Mouse (Mus musculus): Measurements from ENCODE around the gene Pebp1. TPM values are rescaled to one million over a fixed set of nuclear protein-coding genes. Genes with fewer than 3 reads are reported as not detected.
A peak's percentile ranks its signal among the peaks of the same experiment; 100 is the strongest.

Gene Pebp1
- polyA plus RNA-seq, 1 experiment from 2014 or later: 400 TPM

GRCm38 (mm10) chr5:117274817-117275216 is 12.6 kb downstream of the Pebp1 start:
- WGBS: 51% methylated on average over 5 of the region's 5 CpGs
- TF ChIP-seq CTCF (IDR thresholded peaks at IDR 0.05; ENCODE audit: low read depth) (peak; percentile 64), EP300 (optimal IDR thresholded peaks at IDR 0.05) (no peak)
- H3K36me3 ChIP-seq (ENCODE audit: control insufficient read depth, insufficient read depth, low read length): 0 out of 2 replicates have a peak, but pooled peaks cover 5% of the 10 kb centered on the region
- H3K27me3 ChIP-seq (ENCODE audit: control insufficient read depth, insufficient read depth, low read length): no peaks in the 10 kb centered on the region
- no peaks in the 10 kb centered on the region for H3K9me3 ChIP-seq (ENCODE audit: control insufficient read depth, low read length)
- H3K4me1 ChIP-seq (replicated peaks; ENCODE audit: control insufficient read depth, insufficient read depth): no peaks in the 10 kb centered on the region
- no peak overlapping the region for H3K27ac ChIP-seq (replicated peaks)
- DNase-seq (ENCODE audit: low spot score) (no peak), ATAC-seq (ENCODE audit: low FRiP score, low TSS enrichment) (no peak)
- no peak overlapping the region for H3K9ac ChIP-seq (ENCODE audit: low read length)
- H3K4me3 ChIP-seq (ENCODE audit: low read depth, low read length): no peak overlapping the region
- no peak overlapping the region for H3K4me2 ChIP-seq (replicated peaks; ENCODE audit: low read depth)

GRCm38 (mm10) chr5:117271945-117272344 is 15.5 kb downstream of the Pebp1 start:
- Histone ChIP-seq H3K36me3 (ENCODE audit: control insufficient read depth, insufficient read depth, low read length) (0 out of 2 replicates have a peak, but pooled peaks cover 5% of the 10 kb centered on the region), H3K9ac (ENCODE audit: low read length) (no peak overlapping the region), H3K27me3 (ENCODE audit: control insufficient read depth, insufficient read depth, low read length) (no peaks in the 10 kb centered on the region), H3K9me3 (ENCODE audit: control insufficient read depth, low read length) (no peaks in the 10 kb centered on the region), H3K4me3 (ENCODE audit: low read depth, low read length) (no peak overlapping the region), H3K27ac (replicated peaks) (no peak overlapping the region), H3K4me2 (replicated peaks; ENCODE audit: low read depth) (no peak overlapping the region), H3K4me1 (replicated peaks; ENCODE audit: control insufficient read depth, insufficient read depth) (no peaks in the 10 kb centered on the region)
- ATAC-seq (ENCODE audit: low FRiP score, low TSS enrichment): no peak
- TF ChIP-seq EP300 (optimal IDR thresholded peaks at IDR 0.05) (no peak), CTCF (IDR thresholded peaks at IDR 0.05; ENCODE audit: low read depth) (no peak)
- DNase-seq (ENCODE audit: low spot score): no peak
- WGBS: 86% methylated on average over 14 of the region's 14 CpGs

- Histone ChIP-seq H3K4me1 (replicated peaks; ENCODE audit: control insufficient read depth, insufficient read depth) (no peaks in the 10 kb centered on the region), H3K27me3 (ENCODE audit: control insufficient read depth, insufficient read depth, low read length) (no peaks in the 10 kb centered on the region), H3K27ac (replicated peaks) (no peak overlapping the region), H3K36me3 (ENCODE audit: control insufficient read depth, insufficient read depth, low read length) (peaks cover 8% of the 10 kb centered on the region; the same call in 1 of the 2 replicates), H3K4me3 (ENCODE audit: low read depth, low read length) (no peak overlapping the region), H3K4me2 (replicated peaks; ENCODE audit: low read depth) (no peak overlapping the region), H3K9me3 (ENCODE audit: control insufficient read depth, low read length) (no peaks in the 10 kb centered on the region), H3K9ac (ENCODE audit: low read length) (no peak overlapping the region)
- peak; percentile 52 for DNase-seq (ENCODE audit: low spot score)
- ATAC-seq (ENCODE audit: low FRiP score, low TSS enrichment): peak; percentile 72
- WGBS: 85% methylated on average over 12 of the region's 12 CpGs
- TF ChIP-seq EP300 (optimal IDR thresholded peaks at IDR 0.05): no peak
- TF ChIP-seq CTCF (IDR thresholded peaks at IDR 0.05; ENCODE audit: low read depth): no peak
These were observed 18.0 kb downstream of the Pebp1 start for GRCm38 (mm10) chr5:117269395-117269794.

GRCm38 (mm10) chr5:117268749-117269148 is 18.7 kb downstream of the Pebp1 start:
- no peaks in the 10 kb centered on the region for H3K9me3 ChIP-seq (ENCODE audit: control insufficient read depth, low read length)
- no peak overlapping the region for H3K9ac ChIP-seq (ENCODE audit: low read length)
- peaks cover 11% of the 10 kb centered on the region; the same call in 1 of the 2 replicates for H3K36me3 ChIP-seq (ENCODE audit: control insufficient read depth, insufficient read depth, low read length)
- H3K4me2 ChIP-seq (replicated peaks; ENCODE audit: low read depth): no peak overlapping the region
- no peak for DNase-seq (ENCODE audit: low spot score)
- no peak for ATAC-seq (ENCODE audit: low FRiP score, low TSS enrichment)
- WGBS: 58% methylated on average over 5 of the region's 5 CpGs
- no peak overlapping the region for H3K4me3 ChIP-seq (ENCODE audit: low read depth, low read length)
- H3K4me1 ChIP-seq (replicated peaks; ENCODE audit: control insufficient read depth, insufficient read depth): no peaks in the 10 kb centered on the region
- H3K27ac ChIP-seq (replicated peaks): no peak overlapping the region
- TF ChIP-seq CTCF (IDR thresholded peaks at IDR 0.05; ENCODE audit: low read depth): no peak
- TF ChIP-seq EP300 (optimal IDR thresholded peaks at IDR 0.05): no peak
- no peaks in the 10 kb centered on the region for H3K27me3 ChIP-seq (ENCODE audit: control insufficient read depth, insufficient read depth, low read length)

GRCm38 (mm10) chr5:117267913-117268312 is 19.5 kb downstream of the Pebp1 start:
- Histone ChIP-seq H3K27me3 (ENCODE audit: control insufficient read depth, insufficient read depth, low read length) (no peaks in the 10 kb centered on the region), H3K27ac (replicated peaks) (no peak overlapping the region), H3K9me3 (ENCODE audit: control insufficient read depth, low read length) (no peaks in the 10 kb centered on the region), H3K4me2 (replicated peaks; ENCODE audit: low read depth) (no peak overlapping the region), H3K9ac (ENCODE audit: low read length) (no peak overlapping the region), H3K4me1 (replicated peaks; ENCODE audit: control insufficient read depth, insufficient read depth) (no peaks in the 10 kb centered on the region), H3K36me3 (ENCODE audit: control insufficient read depth, insufficient read depth, low read length) (peaks cover 19% of the 10 kb centered on the region; the same call in 1 of the 2 replicates), H3K4me3 (ENCODE audit: low read depth, low read length) (no peak overlapping the region)
- ATAC-seq (ENCODE audit: low FRiP score, low TSS enrichment) (no peak), DNase-seq (ENCODE audit: low spot score) (no peak)
- TF ChIP-seq CTCF (IDR thresholded peaks at IDR 0.05; ENCODE audit: low read depth) (no peak), EP300 (optimal IDR thresholded peaks at IDR 0.05) (no peak)
- WGBS: 73% methylated on average over 14 of the region's 14 CpGs

- no peak for DNase-seq (ENCODE audit: low spot score)
These were observed 22.7 kb downstream of the Pebp1 start for GRCm38 (mm10) chr5:117264701-117265100.

More at GRCm38 (mm10) chr5:117264701-117265100, 22.7 kb downstream of the Pebp1 start:
- Histone ChIP-seq H3K4me2 (replicated peaks; ENCODE audit: low read depth) (no peak overlapping the region), H3K36me3 (ENCODE audit: control insufficient read depth, insufficient read depth, low read length) (peaks cover 24% of the 10 kb centered on the region), H3K4me1 (replicated peaks; ENCODE audit: control insufficient read depth, insufficient read depth) (no peaks in the 10 kb centered on the region), H3K27me3 (ENCODE audit: control insufficient read depth, insufficient read depth, low read length) (no peaks in the 10 kb centered on the region), H3K9ac (ENCODE audit: low read length) (no peak overlapping the region), H3K4me3 (ENCODE audit: low read depth, low read length) (no peak overlapping the region), H3K9me3 (ENCODE audit: control insufficient read depth, low read length) (no peaks in the 10 kb centered on the region), H3K27ac (replicated peaks) (no peak overlapping the region)
- TF ChIP-seq CTCF (IDR thresholded peaks at IDR 0.05; ENCODE audit: low read depth): no peak
- no peak for TF ChIP-seq EP300 (optimal IDR thresholded peaks at IDR 0.05)
- no peak for ATAC-seq (ENCODE audit: low FRiP score, low TSS enrichment)
- WGBS: 57% methylated on average over 5 of the region's 5 CpGs

All from stomach, postnatal 0 days (tissue).